19 mouse cellular contexts compared by ENCODE assay signal in the genomic region with DNA sequence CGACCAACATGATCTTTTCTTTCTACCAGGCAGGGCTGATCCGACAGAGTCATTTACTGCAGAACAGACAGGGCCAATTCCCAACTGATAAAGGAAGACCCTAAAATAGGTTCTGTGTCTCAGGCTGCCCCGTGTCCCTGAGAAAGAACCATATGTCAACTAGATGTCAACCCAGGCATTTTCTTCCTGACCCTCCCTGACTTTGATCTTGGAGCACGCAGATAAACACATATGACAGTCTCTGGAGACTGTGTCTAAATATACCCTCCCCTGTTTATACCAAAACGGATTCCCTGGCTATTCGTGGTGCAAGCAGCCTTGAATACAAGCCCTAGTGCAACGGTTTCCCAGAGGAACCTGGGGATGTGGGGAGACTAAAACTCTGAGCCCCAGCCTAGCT.
DNase-seq lines count a peak whose midpoint lies in the region; ATAC-seq and TF ChIP-seq lines count a peak whose summit lies in the region.
"Had no signal": no experiment of that assay in that cellular context is flagged by ENCODE, and none has a peak within 500 bp of the region (broad histone marks: within the 10 kb centered on the region; RNA-seq: fewer than 3 reads in every experiment).

No protein-coding gene starts in this region.

- intact Hi-C loops in gastrocnemius, adult 2 months (cut with DNase I), result no loop called here

- H3K9ac ChIP-seq in intestine, embryonic 14.5 days (ENCODE audit: low read length), result no peak overlapping the region
- H3K9ac ChIP-seq in intestine, postnatal 0 days (ENCODE audit: low read depth, low read length), result no peak overlapping the region
- H3K9ac ChIP-seq in heart, embryonic 16.5 days (ENCODE audit: low read length), result no peak overlapping the region
- H3K9ac ChIP-seq in stomach, embryonic 14.5 days (replicated peaks; ENCODE audit: low read depth, low read length), result no peak overlapping the region
- no peak overlapping the region for H3K9ac ChIP-seq in kidney, embryonic 15.5 days
- no peak overlapping the region for H3K9ac ChIP-seq in midbrain, embryonic 11.5 days (ENCODE audit: low read length)
- H3K9ac ChIP-seq: embryonic facial prominence, embryonic 12.5 days; liver, postnatal 0 days; midbrain, embryonic 12.5 days had no signal

- no peak for DNase-seq in gastrocnemius, adult 2 months
- DNase-seq in gastrocnemius, postnatal 10 days, result no peak
- DNase-seq in intestine, embryonic 14.5 days (ENCODE audit: low spot score), result no peak
- no peak for DNase-seq in midbrain, embryonic 11.5 days (ENCODE audit: low spot score, missing footprints)
- DNase-seq: adrenal gland, postnatal 14 days; cerebellum, adult 2 months; layer of hippocampus, postnatal 36 days; liver; liver, postnatal 0 days; right cerebral cortex, postnatal 25 days; thymus, postnatal 4 days had no signal

- H3K4me3 ChIP-seq in gastrocnemius, adult 2 months, result no peak overlapping the region
- H3K4me3 ChIP-seq in intestine, embryonic 14.5 days (ENCODE audit: low read depth, low read length), result no peak overlapping the region
- no peak overlapping the region for H3K4me3 ChIP-seq in intestine, postnatal 0 days (ENCODE audit: low read depth, low read length)
- H3K4me3 ChIP-seq in heart, embryonic 16.5 days (ENCODE audit: low read length), result no peak overlapping the region
- no peak overlapping the region for H3K4me3 ChIP-seq in stomach, embryonic 14.5 days (ENCODE audit: low read depth, low read length)
- no peak overlapping the region for H3K4me3 ChIP-seq in kidney, embryonic 15.5 days (replicated peaks)
- no peak overlapping the region for H3K4me3 ChIP-seq in midbrain, embryonic 11.5 days (ENCODE audit: low read depth, low read length)
- H3K4me3 ChIP-seq: embryonic facial prominence, embryonic 12.5 days; midbrain, embryonic 12.5 days had no signal

- H3K27me3 ChIP-seq in intestine, embryonic 14.5 days (replicated peaks; ENCODE audit: control insufficient read depth, insufficient read depth, low read length), result no peaks in the 10 kb centered on the region
- H3K27me3 ChIP-seq in intestine, postnatal 0 days (replicated peaks; ENCODE audit: control insufficient read depth, insufficient read depth, low read length), result no peaks in the 10 kb centered on the region
- H3K27me3 ChIP-seq in heart, embryonic 16.5 days (ENCODE audit: control insufficient read depth, insufficient read depth, low read length), result no peaks in the 10 kb centered on the region
- H3K27me3 ChIP-seq in stomach, embryonic 14.5 days (ENCODE audit: control insufficient read depth, insufficient read depth, low read length), result no peaks in the 10 kb centered on the region
- no peaks in the 10 kb centered on the region for H3K27me3 ChIP-seq in kidney, embryonic 15.5 days
- no peaks in the 10 kb centered on the region for H3K27me3 ChIP-seq in midbrain, embryonic 11.5 days (ENCODE audit: control insufficient read depth, insufficient read depth, low read length)
- H3K27me3 ChIP-seq: embryonic facial prominence, embryonic 12.5 days; midbrain, embryonic 12.5 days had no signal

- peak overlapping the region; percentile 32; the same call in 1 of the 2 replicates for H3K27ac ChIP-seq in gastrocnemius, adult 2 months
- H3K27ac ChIP-seq in intestine, embryonic 14.5 days (ENCODE audit: low read depth), result peak overlapping the region; percentile 70; the same call in 1 of the 2 replicates
- no peak overlapping the region for H3K27ac ChIP-seq in intestine, postnatal 0 days (ENCODE audit: low read depth, low read length)
- peak overlapping the region; percentile 73 for H3K27ac ChIP-seq in heart, embryonic 16.5 days (ENCODE audit: low read length)
- H3K27ac ChIP-seq in stomach, embryonic 14.5 days (ENCODE audit: low read length), result peak overlapping the region; percentile 85; the same call in 1 of the 2 replicates
- H3K27ac ChIP-seq in kidney, embryonic 15.5 days, result no peak overlapping the region
- no peak overlapping the region for H3K27ac ChIP-seq in midbrain, embryonic 11.5 days (ENCODE audit: low read depth, low read length)
- H3K27ac ChIP-seq: embryonic facial prominence, embryonic 12.5 days; midbrain, embryonic 12.5 days had no signal

- no peak overlapping the region for H3K4me2 ChIP-seq in intestine, embryonic 14.5 days (ENCODE audit: low read length)
- no peak overlapping the region for H3K4me2 ChIP-seq in intestine, postnatal 0 days (replicated peaks; ENCODE audit: low read depth)
- H3K4me2 ChIP-seq in heart, embryonic 16.5 days (ENCODE audit: low read depth, low read length), result peak overlapping the region; percentile 37
- H3K4me2 ChIP-seq in stomach, embryonic 14.5 days (replicated peaks; ENCODE audit: low read depth, low read length), result no peak overlapping the region
- no peak overlapping the region for H3K4me2 ChIP-seq in kidney, embryonic 15.5 days
- no peak overlapping the region for H3K4me2 ChIP-seq in midbrain, embryonic 11.5 days
- H3K4me2 ChIP-seq: embryonic facial prominence, embryonic 12.5 days; midbrain, embryonic 12.5 days had no signal

- TF ChIP-seq CTCF in gastrocnemius, adult 2 months (IDR thresholded peaks at IDR 0.05), result no peak
- TF ChIP-seq CTCF in intestine, postnatal 0 days (IDR thresholded peaks at IDR 0.05; ENCODE audit: low read depth), result no peak

- WGBS in intestine, embryonic 14.5 days, result 33% methylated on average over 7 of the region's 7 CpGs
- 41% methylated on average over 7 of the region's 7 CpGs for WGBS in intestine, postnatal 0 days
- 22% methylated on average over 7 of the region's 7 CpGs for WGBS in heart, embryonic 16.5 days
- WGBS in stomach, embryonic 14.5 days, result 37% methylated on average over 7 of the region's 7 CpGs
- WGBS in kidney, embryonic 15.5 days, result 60% methylated on average over 7 of the region's 7 CpGs
- WGBS in midbrain, embryonic 11.5 days, result 75% methylated on average over 7 of the region's 7 CpGs

- H3K4me1 ChIP-seq in intestine, embryonic 14.5 days (replicated peaks; ENCODE audit: control insufficient read depth, insufficient read depth, low read length), result peaks cover 8% of the 10 kb centered on the region; the same call in 1 of the 2 replicates
- H3K4me1 ChIP-seq in intestine, postnatal 0 days (replicated peaks; ENCODE audit: control insufficient read depth, insufficient read depth, low read length), result 0 out of 2 replicates have a peak, but pooled peaks cover 4% of the 10 kb centered on the region
- H3K4me1 ChIP-seq in heart, embryonic 16.5 days (ENCODE audit: control insufficient read depth, insufficient read depth, low read length), result peaks cover 66% of the 10 kb centered on the region
- H3K4me1 ChIP-seq in stomach, embryonic 14.5 days (ENCODE audit: control insufficient read depth, insufficient read depth, low read length), result peaks cover 10% of the 10 kb centered on the region
- peaks cover 17% of the 10 kb centered on the region for H3K4me1 ChIP-seq in kidney, embryonic 15.5 days
- no peaks in the 10 kb centered on the region for H3K4me1 ChIP-seq in midbrain, embryonic 11.5 days (ENCODE audit: control insufficient read depth, insufficient read depth, low read length)

- no peak for ATAC-seq in intestine, embryonic 14.5 days (replicated peaks; ENCODE audit: low FRiP score, low TSS enrichment, low read depth)
- ATAC-seq in intestine, postnatal 0 days, result no peak
- no peak for ATAC-seq in heart, embryonic 16.5 days (replicated peaks; ENCODE audit: extremely low read depth, insufficient read depth, low FRiP score)
- ATAC-seq in stomach, embryonic 14.5 days (ENCODE audit: insufficient number of reproducible peaks, insufficient read depth, low FRiP score, low read depth), result no peak
- ATAC-seq in kidney, embryonic 15.5 days (replicated peaks; ENCODE audit: low FRiP score), result no peak
- no peak for ATAC-seq in midbrain, embryonic 11.5 days (ENCODE audit: low FRiP score)
- ATAC-seq: forebrain, embryonic 16.5 days; hindbrain, embryonic 16.5 days had no signal

- no peaks in the 10 kb centered on the region for H3K36me3 ChIP-seq in intestine, embryonic 14.5 days (ENCODE audit: control insufficient read depth, insufficient read depth, low read length)
- no peaks in the 10 kb centered on the region for H3K36me3 ChIP-seq in intestine, postnatal 0 days (ENCODE audit: control insufficient read depth, insufficient read depth)
- no peaks in the 10 kb centered on the region for H3K36me3 ChIP-seq in heart, embryonic 16.5 days (ENCODE audit: control insufficient read depth, insufficient read depth)
- no peaks in the 10 kb centered on the region for H3K36me3 ChIP-seq in stomach, embryonic 14.5 days (ENCODE audit: control insufficient read depth, insufficient read depth, low read length)
- no peaks in the 10 kb centered on the region for H3K36me3 ChIP-seq in kidney, embryonic 15.5 days
- no peaks in the 10 kb centered on the region for H3K36me3 ChIP-seq in midbrain, embryonic 11.5 days (ENCODE audit: control insufficient read depth, insufficient read depth, low read length)
- H3K36me3 ChIP-seq: embryonic facial prominence, embryonic 12.5 days; midbrain, embryonic 12.5 days had no signal

- H3K9me3 ChIP-seq in intestine, embryonic 14.5 days (ENCODE audit: control insufficient read depth, low read length), result no peaks in the 10 kb centered on the region
- no peaks in the 10 kb centered on the region for H3K9me3 ChIP-seq in intestine, postnatal 0 days (ENCODE audit: control insufficient read depth)
- H3K9me3 ChIP-seq in heart, embryonic 16.5 days (replicated peaks; ENCODE audit: control insufficient read depth, low read length), result no peaks in the 10 kb centered on the region
- H3K9me3 ChIP-seq in stomach, embryonic 14.5 days (ENCODE audit: control insufficient read depth, low read depth, low read length), result no peaks in the 10 kb centered on the region
- no peaks in the 10 kb centered on the region for H3K9me3 ChIP-seq in kidney, embryonic 15.5 days (replicated peaks)
- H3K9me3 ChIP-seq in midbrain, embryonic 11.5 days (ENCODE audit: control insufficient read depth, low read length), result no peaks in the 10 kb centered on the region
- H3K9me3 ChIP-seq: embryonic facial prominence, embryonic 12.5 days; midbrain, embryonic 12.5 days had no signal

Comparison
In these comparisons a context has a peak if more than half of its experiments do, and no peak if none do; other contexts are left out.
1. H3K27ac ChIP-seq: peak in gastrocnemius, adult 2 months (single experiment), intestine, embryonic 14.5 days (single experiment), heart, embryonic 16.5 days (single experiment) and stomach, embryonic 14.5 days (single experiment); none in intestine, postnatal 0 days (single experiment), kidney, embryonic 15.5 days (single experiment) and midbrain, embryonic 11.5 days (single experiment).